Mouse (Mus musculus): ENCODE measurements around the gene Tlx2.

GRCm38 (mm10) chr6:83115682-83116372 is 45.7 kb upstream of the Tlx2 start:
- TF ChIP-seq CTCF (IDR thresholded peaks at IDR 0.05; ENCODE audit: borderline replicate concordance, insufficient read depth, low read depth, low read length) (no peak), POLR2A (IDR thresholded peaks at IDR 0.05; ENCODE audit: borderline replicate concordance, insufficient read depth, low read length) (no peak)
